In genomic region chr5:129534500-129534899, GRCm38 (mm10) we compare ENCODE assay signal across 9 mouse cellular contexts. TPM values are rescaled to one million over a fixed set of nuclear protein-coding genes. Genes with fewer than 3 reads are reported as not detected.
DNase-seq lines count a peak whose midpoint lies in the region; ATAC-seq and TF ChIP-seq lines count a peak whose summit lies in the region.
"Had no signal": no experiment of that assay in that cellular context is flagged by ENCODE, and none has a peak within 500 bp of the region (broad histone marks: within the 10 kb centered on the region; RNA-seq: fewer than 3 reads in every experiment).

No protein-coding gene starts in this region.

- H3K27ac ChIP-seq in heart, embryonic 16.5 days (ENCODE audit: low read length) = peak overlapping the region; percentile 86
- no peak overlapping the region for H3K27ac ChIP-seq in midbrain, postnatal 0 days (ENCODE audit: low read depth, low read length)
- H3K27ac ChIP-seq: midbrain, embryonic 12.5 days had no signal

- 0 out of 2 replicates have a peak, but pooled peaks cover 13% of the 10 kb centered on the region for H3K36me3 ChIP-seq in heart, embryonic 16.5 days (ENCODE audit: control insufficient read depth, insufficient read depth)
- peaks cover 12% of the 10 kb centered on the region; the same call in 1 of the 2 replicates for H3K36me3 ChIP-seq in midbrain, postnatal 0 days (ENCODE audit: insufficient read depth, low read length)

- TF ChIP-seq CTCF in midbrain, postnatal 0 days (IDR thresholded peaks at IDR 0.05) = no peak

- H3K27me3 ChIP-seq in heart, embryonic 16.5 days (ENCODE audit: control insufficient read depth, insufficient read depth, low read length) = no peaks in the 10 kb centered on the region
- no peaks in the 10 kb centered on the region for H3K27me3 ChIP-seq in midbrain, postnatal 0 days (ENCODE audit: insufficient read depth, low read length)
- H3K27me3 ChIP-seq: midbrain, embryonic 12.5 days had no signal

- ATAC-seq in heart, embryonic 16.5 days (replicated peaks; ENCODE audit: extremely low read depth, insufficient read depth, low FRiP score) = peak; percentile 87
- ATAC-seq in midbrain, postnatal 0 days (ENCODE audit: low FRiP score) = no peak

- H3K9ac ChIP-seq in heart, embryonic 16.5 days (ENCODE audit: low read length) = no peak overlapping the region
- H3K9ac ChIP-seq in midbrain, postnatal 0 days (replicated peaks; ENCODE audit: low read length, poor library complexity, severe bottlenecking) = no peak overlapping the region
- H3K9ac ChIP-seq: midbrain, embryonic 12.5 days had no signal

- no peak overlapping the region for H3K4me2 ChIP-seq in heart, embryonic 16.5 days (ENCODE audit: low read depth, low read length)
- H3K4me2 ChIP-seq in midbrain, postnatal 0 days (ENCODE audit: low read depth, low read length, poor library complexity, severe bottlenecking) = no peak overlapping the region
- H3K4me2 ChIP-seq: midbrain, embryonic 12.5 days had no signal

- peak; percentile 74 for DNase-seq in cerebellum, adult 11-12 months
- no peak for DNase-seq in cerebellum, postnatal 14 days
- peak; percentile 34 for DNase-seq in brain, embryonic 18.5 days (ENCODE audit: low read depth, low spot score)
- DNase-seq in left cerebral cortex, postnatal 25 days (ENCODE audit: low spot score in 2 of 2) = peak; percentile 73 to 92
- no peak for DNase-seq in spleen, postnatal 10 days (ENCODE audit: low spot score in 2 of 2)
- DNase-seq in c-Kit-positive CD71-positive TER-119-positive erythroid progenitor cells, embryonic 14.5 days (ENCODE audit: low spot score) = no peak
- DNase-seq in midbrain, postnatal 0 days (ENCODE audit: low spot score) = no peak

- no peak overlapping the region for H3K4me3 ChIP-seq in heart, embryonic 16.5 days (ENCODE audit: low read length)
- H3K4me3 ChIP-seq in midbrain, postnatal 0 days (ENCODE audit: low read depth, low read length) = no peak overlapping the region
- H3K4me3 ChIP-seq: midbrain, embryonic 12.5 days had no signal

- WGBS in heart, embryonic 16.5 days = 44% methylated on average over 2 of the region's 2 CpGs
- WGBS in midbrain, postnatal 0 days = 83% methylated on average over 2 of the region's 2 CpGs

- peaks cover 22% of the 10 kb centered on the region for H3K4me1 ChIP-seq in heart, embryonic 16.5 days (ENCODE audit: control insufficient read depth, insufficient read depth, low read length)
- H3K4me1 ChIP-seq in midbrain, postnatal 0 days (ENCODE audit: insufficient read depth, low read length) = no peaks in the 10 kb centered on the region
- H3K4me1 ChIP-seq: midbrain, embryonic 12.5 days had no signal

- intact Hi-C loops in left cerebral cortex, postnatal 25 days (cut with DNase I) = loop anchor here (1.0 to 5.0 kb wide), 3 partner anchors 46 to 82 kb away; no protein-coding TSS in a partner anchor

- no peaks in the 10 kb centered on the region for H3K9me3 ChIP-seq in heart, embryonic 16.5 days (replicated peaks; ENCODE audit: control insufficient read depth, low read length)
- H3K9me3 ChIP-seq in midbrain, postnatal 0 days (ENCODE audit: low read length) = no peaks in the 10 kb centered on the region
- H3K9me3 ChIP-seq: midbrain, embryonic 12.5 days had no signal

RNA-seq across cellular contexts. Expression of gene Sfswap, which starts 33.5 kb away (rescaled TPM):
- 22.4 and 24.4 TPM in 2 replicates for polyA plus RNA-seq in heart, embryonic 16.5 days (2015; fragmentation: Nextera tagmentation; extraction: Ambion mirVana)
- total RNA-seq in left cerebral cortex, postnatal 25 days (2021) = 100 to 1,000 TPM in 1 of 2 experiments, 10 to 100 TPM in 1; 88.9 to 103 TPM
- 88.2 and 120 TPM in 2 replicates for total RNA-seq in midbrain, postnatal 0 days (2014; rRNA removed)
- 50.1 and 52.1 TPM in 2 replicates for polyA plus RNA-seq in midbrain, postnatal 0 days (2015; fragmentation: Nextera tagmentation; extraction: Ambion mirVana)

RNA-seq across cellular contexts. Expression of gene Mmp17, which starts 49.5 kb away (rescaled TPM):
- polyA plus RNA-seq in heart, embryonic 16.5 days (2015; fragmentation: Nextera tagmentation; extraction: Ambion mirVana) = 1.3 and 1.5 TPM in 2 replicates
- 100 to 1,000 TPM; 100 to 101 TPM for total RNA-seq in left cerebral cortex, postnatal 25 days (2021)
- 22.9 and 24.6 TPM in 2 replicates for total RNA-seq in midbrain, postnatal 0 days (2014; rRNA removed)
- polyA plus RNA-seq in midbrain, postnatal 0 days (2015; fragmentation: Nextera tagmentation; extraction: Ambion mirVana) = 10.0 and 11.6 TPM in 2 replicates

Comparison
In these comparisons a context has a peak if more than half of its experiments do, and no peak if none do; other contexts are left out.
1. DNase-seq: peak in cerebellum, adult 11-12 months (single experiment), brain, embryonic 18.5 days (single experiment) and left cerebral cortex, postnatal 25 days (2 of 2); none in cerebellum, postnatal 14 days (0 of 2), spleen, postnatal 10 days (0 of 2), c-Kit-positive CD71-positive TER-119-positive erythroid progenitor cells, embryonic 14.5 days (single experiment) and midbrain, postnatal 0 days (single experiment).